ENCODE assay signal across 23 mouse cellular contexts in the genomic region with DNA sequence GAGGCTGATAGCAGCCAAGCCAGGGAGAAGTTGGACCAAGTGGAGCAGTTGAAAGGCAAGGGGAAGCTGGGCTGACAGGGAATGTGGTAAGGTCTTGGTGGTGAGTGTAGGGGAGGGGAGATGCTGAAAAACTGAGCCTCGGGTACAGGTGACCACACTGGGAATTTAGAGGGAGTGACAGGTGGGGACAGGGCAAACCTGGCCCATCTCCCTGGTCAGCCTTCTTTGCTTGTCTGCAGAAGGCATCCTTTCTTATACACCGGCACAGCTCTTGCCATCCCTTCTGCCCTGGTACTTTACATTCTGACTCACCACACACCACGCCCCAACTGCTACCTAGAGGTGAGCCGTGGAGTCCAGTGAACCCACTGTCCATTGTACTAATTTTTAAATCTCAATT. TPM values are rescaled to one million over a fixed set of nuclear protein-coding genes. Genes with fewer than 3 reads are reported as not detected.
"Had no signal": no experiment of that assay in that cellular context is flagged by ENCODE, and none has a peak within 500 bp of the region (broad histone marks: within the 10 kb centered on the region; RNA-seq: fewer than 3 reads in every experiment).

No protein-coding gene starts in this region.

- DNase-seq: kidney, postnatal 25 days; layer of hippocampus, adult 9-11 months; liver, postnatal 0 days; lung, embryonic 14.5 days; right cerebral cortex, adult 18-20 months; right cerebral cortex, postnatal 14 days; right cerebral cortex, postnatal 4 days; thymus, adult 2 months; thymus, postnatal 14 days; thymus, postnatal 4 days had no signal

- H3K4me1 ChIP-seq: limb, embryonic 15.5 days had no signal

- H3K9ac ChIP-seq: limb, embryonic 12.5 days; limb, embryonic 15.5 days; liver, embryonic 14.5 days; liver, postnatal 0 days; lung, embryonic 14.5 days; neural tube, embryonic 12.5 days; neural tube, embryonic 15.5 days had no signal

- H3K4me3 ChIP-seq: layer of hippocampus, adult 2 months; limb, embryonic 15.5 days; neural tube, embryonic 12.5 days; neural tube, embryonic 15.5 days had no signal

- H3K27ac ChIP-seq: kidney, postnatal 0 days; limb, embryonic 12.5 days; limb, embryonic 15.5 days; liver, embryonic 14.5 days; macrophage; midbrain, embryonic 13.5 days; neural tube, embryonic 12.5 days; neural tube, embryonic 15.5 days; stomach, postnatal 0 days had no signal

- H3K36me3 ChIP-seq: limb, embryonic 12.5 days; limb, embryonic 15.5 days; neural tube, embryonic 12.5 days; neural tube, embryonic 15.5 days had no signal

- ATAC-seq: liver, postnatal 0 days; lung, postnatal 0 days; midbrain, embryonic 13.5 days had no signal

- H3K4me2 ChIP-seq: limb, embryonic 15.5 days; liver, embryonic 11.5 days; lung, embryonic 14.5 days; neural tube, embryonic 15.5 days had no signal

- H3K9me3 ChIP-seq: limb, embryonic 15.5 days; midbrain, embryonic 13.5 days; neural tube, embryonic 12.5 days; neural tube, embryonic 15.5 days had no signal

RNA-seq across cellular contexts. Expression of gene Dlgap3, which starts 54.8 kb away (rescaled TPM):
- total RNA-seq: megakaryocyte, adult 5-6 weeks had no signal
- polyA plus RNA-seq: macrophage had no signal
